Mouse (Mus musculus) G1E (cell line): ENCODE measurements at regions not wholly inside any gene's neighbourhood (a gene's known extent, or its start where the extent isn't known, plus 50 kb on each side); places are given as distances from the start of the nearest gene placed in this dataset.

ENCODE experiments used
- CTCF ChIP-seq: IDR thresholded peaks from 2 replicates; pipeline ENCODE4 v1.5.1; 2012; ENCODE audit warnings: low read depth, low read length, inconsistent platforms, mixed read lengths
- POLR2AphosphoS5 ChIP-seq: IDR thresholded peaks from 2 replicates; pipeline ENCODE4 v1.6.1; 2012; ENCODE audit warnings: low read depth, low read length, inconsistent platforms; ENCODE audit not compliant: insufficient replicate concordance
- TAL1 ChIP-seq: conservative IDR thresholded peaks from 2 replicates; pipeline ENCODE4 v1.6.1; 2012; ENCODE audit warnings: low read depth, low read length, inconsistent platforms, mixed read lengths

GRCm38 (mm10) chr15:62190977-62191614 lies 1268.3 kb upstream of the A1bg start:
- TF ChIP-seq CTCF: no peak
- no peak for TF ChIP-seq POLR2AphosphoS5
- TF ChIP-seq TAL1: no peak
